Mouse (Mus musculus) lung, adult 2 months (tissue): ENCODE data around the gene 2810004N23Rik. TPM values are rescaled to one million over a fixed set of nuclear protein-coding genes. Genes with fewer than 3 reads are reported as not detected.

Experiments
- DNase-seq: peaks from one replicate; pipeline ENCODE4 v3.0.0; 2022
- H3K4me1 ChIP-seq: fragments of 200-500 bp; 2 replicates; pipeline ENCODE4 v1.6.1; 2011; ENCODE audit warnings: low read length; ENCODE audit not compliant: control insufficient read depth, insufficient read depth
- H3K4me3 ChIP-seq: fragments of 200-500 bp; replicated peaks from 2 replicates; pipeline ENCODE3; 2011; ENCODE audit warnings: low read depth, mild to moderate bottlenecking, control low read depth, low read length; ENCODE audit errors: extremely low read depth
- CTCF ChIP-seq: fragments of 200-500 bp; IDR thresholded peaks from 2 replicates; pipeline ENCODE4 v1.5.1; 2011; ENCODE audit warnings: mild to moderate bottlenecking, low read length, control low read depth; ENCODE audit not compliant: insufficient read depth
- POLR2A ChIP-seq: fragments of 200-500 bp; IDR thresholded peaks from 2 replicates; pipeline ENCODE4 v1.6.1; 2011; ENCODE audit warnings: low read depth, mild to moderate bottlenecking, control low read depth, low read length, borderline replicate concordance; ENCODE audit errors: extremely low read depth
- WGBS: fragments of 180-500 bp; shearing (Covaris S2); methylation state at CpG from one replicate; pipeline ENCODE4 v1.1.7; 2018; 5-methylcytosine and 5-hydroxymethylcytosine counted together
- polyA plus RNA-seq: library from polyadenylated mRNA; depleted of rRNA; stranded (reverse); fragments of >200 nt; gene quantifications from 2 replicates; pipeline ENCODE4 v1.2.3, GENCODE M21; 2012; rRNA removed

The 2810004N23Rik gene
- polyA plus RNA-seq: 9.0 and 11.3 TPM in 2 replicates

GRCm38 (mm10) chr8:124862321-124863162 is at the start of gene 2810004N23Rik, which contains the start of gene Gnpat:
Gene 2810004N23Rik (minus strand): TSS chr8:124863120.
Gene Gnpat (plus strand): TSS chr8:124863033.
- Histone ChIP-seq H3K4me1 (peaks cover 15% of the 10 kb centered on the region), H3K4me3 (peak within 1 kb of the TSS; percentile 100)
- peak; percentile 81 for TF ChIP-seq POLR2A
- TF ChIP-seq CTCF: no peak
- under 1% methylated on average over 55 of the region's 55 CpGs for WGBS
- peak; percentile 96 for DNase-seq

DNA sequence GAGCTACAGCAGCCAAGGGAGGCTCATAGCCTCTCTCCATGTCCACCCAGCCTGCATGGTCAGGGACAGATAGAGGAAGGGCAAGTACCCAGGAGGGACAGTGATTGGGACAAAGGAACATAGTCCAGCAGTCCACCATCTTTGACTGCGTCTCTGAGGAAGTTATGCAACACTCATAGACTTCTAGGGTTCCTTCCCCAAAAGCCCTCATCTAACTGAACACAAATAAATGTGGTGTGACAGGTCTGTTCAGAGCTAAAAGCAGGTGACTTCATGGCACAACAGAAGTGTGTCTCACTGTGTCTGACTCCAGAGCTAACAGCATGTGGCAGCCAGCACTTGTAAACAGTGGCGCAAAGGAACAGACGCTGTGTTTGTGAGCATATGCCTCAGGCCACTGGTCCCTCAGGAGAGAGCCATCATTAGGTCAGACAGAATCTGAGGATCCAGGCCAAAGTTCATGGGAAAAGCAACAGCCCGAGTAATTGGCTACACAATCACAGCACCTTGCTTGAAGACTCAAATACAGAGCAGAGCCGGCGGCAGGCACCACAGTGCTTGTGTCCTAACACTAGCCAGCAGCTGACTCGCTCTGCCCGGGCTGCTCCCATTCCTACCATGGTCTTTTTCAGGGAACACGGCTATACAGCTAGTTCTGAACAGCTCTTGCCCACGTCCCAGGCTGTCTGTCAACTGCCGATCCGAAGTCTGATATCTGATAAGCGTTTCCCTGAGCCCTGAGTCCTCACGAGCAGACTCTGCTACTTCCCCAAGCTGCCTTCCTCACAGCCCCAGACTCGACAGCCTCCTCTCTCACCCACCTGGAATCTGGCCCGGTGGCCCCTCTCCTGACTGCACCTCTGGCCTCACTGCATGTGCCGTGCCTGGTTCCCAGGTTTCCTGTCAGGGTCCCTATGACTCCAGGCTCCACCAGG is 49.3 kb upstream of the 2810004N23Rik start:
- DNase-seq: no peak

GRCm38 (mm10) chr8:124910349-124910748 is 47.4 kb upstream of the 2810004N23Rik start:
- Histone ChIP-seq H3K4me1 (no peaks in the 10 kb centered on the region), H3K4me3 (no peak overlapping the region)
- 76% methylated on average over 10 of the region's 10 CpGs for WGBS
- TF ChIP-seq POLR2A (no peak), CTCF (no peak)
- DNase-seq: no peak

More for the DNA sequence above, 49.3 kb upstream of the 2810004N23Rik start:
- WGBS: 73% methylated on average over 17 of the region's 17 CpGs
- TF ChIP-seq POLR2A (no peak), CTCF (no peak)
- no peaks in the 10 kb centered on the region for H3K4me1 ChIP-seq
- no peak overlapping the region for H3K4me3 ChIP-seq

GRCm38 (mm10) chr8:124909936-124910335 is 47.0 kb upstream of the 2810004N23Rik start:
- DNase-seq: no peak
- Histone ChIP-seq H3K4me1 (no peaks in the 10 kb centered on the region), H3K4me3 (no peak overlapping the region)
- 87% methylated on average over 16 of the region's 16 CpGs for WGBS
- TF ChIP-seq CTCF: no peak
- no peak for TF ChIP-seq POLR2A

GRCm38 (mm10) chr8:124905482-124905881 is 42.6 kb upstream of the 2810004N23Rik start:
- Histone ChIP-seq H3K4me1 (no peaks in the 10 kb centered on the region), H3K4me3 (no peak overlapping the region)
- TF ChIP-seq CTCF: no peak
- no peak for TF ChIP-seq POLR2A
- DNase-seq: no peak
- WGBS: 80% methylated on average over 2 of the region's 2 CpGs

GRCm38 (mm10) chr8:124903198-124903597 is 40.3 kb upstream of the 2810004N23Rik start:
- Histone ChIP-seq H3K4me1 (peaks cover 6% of the 10 kb centered on the region), H3K4me3 (no peak overlapping the region)
- no peak for TF ChIP-seq POLR2A
- no peak for TF ChIP-seq CTCF
- 88% methylated on average over 15 of the region's 15 CpGs for whole genome bisulfite sequencing
- no peak for DNase-seq

- DNase-seq: no peak
- H3K4me1 ChIP-seq: peaks cover 13% of the 10 kb centered on the region
- H3K4me3 ChIP-seq: peak overlapping the region; percentile 87
- TF ChIP-seq POLR2A (no peak), CTCF (no peak)
- 3% methylated on average over 31 of the region's 31 CpGs for WGBS
Measured at GRCm38 (mm10) chr8:124898251-124898905, 35.5 kb upstream of the 2810004N23Rik start.

DNA sequence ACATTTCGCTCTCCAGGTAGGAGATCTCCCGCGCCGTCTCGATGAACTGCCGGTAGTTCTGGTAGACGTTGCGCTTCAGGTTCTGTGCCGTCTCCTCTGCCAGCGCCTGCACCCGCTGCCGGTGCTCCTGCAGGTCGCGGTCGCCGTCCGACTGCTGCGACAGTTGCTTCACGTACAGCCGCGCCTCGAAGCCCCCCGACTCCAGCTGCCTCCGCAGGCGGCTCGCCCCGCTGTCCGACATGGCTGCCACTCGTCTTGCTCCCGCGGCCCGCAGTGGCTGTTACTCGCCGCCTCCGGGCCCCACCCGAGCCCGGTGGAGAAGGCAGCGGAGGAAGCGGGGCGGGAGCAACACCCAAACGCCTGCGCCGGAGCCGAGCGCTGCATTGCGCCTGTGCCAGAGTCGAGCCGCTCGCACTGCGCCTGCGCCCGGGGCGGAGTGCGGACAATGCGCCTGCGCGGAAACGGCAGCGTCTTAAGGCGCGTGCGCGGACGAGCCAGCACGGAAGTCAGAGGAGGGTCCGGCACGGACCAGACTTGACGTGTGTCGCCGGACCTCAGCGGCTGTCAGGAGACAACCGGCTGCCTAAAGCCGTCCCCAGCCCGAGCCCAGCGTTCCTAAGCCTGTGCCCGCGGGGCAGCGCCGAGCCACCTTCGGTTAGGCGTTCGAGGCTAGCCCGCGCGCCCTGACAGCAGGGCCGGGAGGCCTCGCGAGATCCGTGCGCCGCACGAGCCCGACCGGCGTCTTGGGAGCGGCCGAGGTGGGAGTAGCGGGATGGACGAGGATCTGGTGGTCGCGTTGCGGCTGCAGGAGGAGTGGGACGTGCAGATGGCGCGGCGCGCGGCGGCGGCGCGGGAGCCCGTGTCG is 34.7 kb upstream of the 2810004N23Rik start, which contains the start of the genes Exoc8 and Sprtn:
TSS of gene Exoc8 (minus strand) at position 320 of the 865 bp plus-strand sequence.
TSS of gene Sprtn (plus strand) at position 501 of the 865 bp plus-strand sequence.
- H3K4me1 ChIP-seq: peaks cover 13% of the 10 kb centered on the region
- WGBS: under 1% methylated on average over 114 of the region's 114 CpGs
- TF ChIP-seq POLR2A (peak; percentile 93), CTCF (no peak)
- peak within 1 kb of the TSS; percentile 87 for H3K4me3 ChIP-seq
- DNase-seq: peak; percentile 98
